Mouse (Mus musculus): ENCODE measurements around the gene Myo1g. TPM values are rescaled to one million over a fixed set of nuclear protein-coding genes. Genes with fewer than 3 reads are reported as not detected.

The Myo1g gene
- polyA plus RNA-seq, 1 experiment from 2014 or later: 0.27 TPM

DNA sequence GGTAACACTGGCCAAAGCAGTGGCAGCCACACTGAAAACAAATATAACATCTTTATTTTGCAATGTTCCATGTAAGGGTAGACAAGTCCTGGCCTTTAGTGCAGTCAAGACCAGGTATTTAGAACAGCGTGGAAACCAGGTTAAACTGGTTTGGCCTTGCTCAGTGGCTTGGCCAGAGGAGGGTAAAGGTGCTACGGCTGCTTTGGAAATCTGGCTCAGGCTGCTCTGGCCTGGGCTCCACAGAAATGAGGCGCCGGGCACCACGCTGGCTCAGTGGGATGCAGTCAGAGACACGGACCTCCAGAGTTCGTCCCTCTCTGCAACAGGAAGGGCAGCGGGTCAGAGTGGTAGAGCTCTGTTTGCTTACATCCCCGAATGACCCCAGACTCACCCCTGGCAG, 14.2 kb downstream of the Myo1g start:
- WGBS: 86% methylated on average over 9 of the region's 9 CpGs
- no peak overlapping the region for H3K9ac ChIP-seq (replicated peaks)

GRCm38 (mm10) chr11:6504689-6505088, 16.1 kb downstream of the Myo1g start:
- H3K36me3 ChIP-seq: no peaks in the 10 kb centered on the region
- WGBS: 83% methylated on average over 6 of the region's 6 CpGs
- no peaks in the 10 kb centered on the region for H3K4me1 ChIP-seq (replicated peaks)
- H3K9ac ChIP-seq (replicated peaks): no peak overlapping the region
- ATAC-seq: no peak
- no peak overlapping the region for H3K27ac ChIP-seq
- no peaks in the 10 kb centered on the region for H3K27me3 ChIP-seq
- no peaks in the 10 kb centered on the region for H3K9me3 ChIP-seq
- no peak overlapping the region for H3K4me2 ChIP-seq (replicated peaks)
- no peak overlapping the region for H3K4me3 ChIP-seq (replicated peaks)

More for the DNA sequence above, 14.2 kb downstream of the Myo1g start:
- Histone ChIP-seq H3K27me3 (no peaks in the 10 kb centered on the region), H3K4me1 (replicated peaks) (no peaks in the 10 kb centered on the region), H3K4me3 (replicated peaks) (no peak overlapping the region), H3K27ac (no peak overlapping the region), H3K4me2 (replicated peaks) (no peak overlapping the region), H3K36me3 (no peaks in the 10 kb centered on the region), H3K9me3 (no peaks in the 10 kb centered on the region)
- no peak for ATAC-seq

- ATAC-seq: no peak
- Histone ChIP-seq H3K9ac (replicated peaks) (no peak overlapping the region), H3K27me3 (no peaks in the 10 kb centered on the region), H3K4me1 (replicated peaks) (no peaks in the 10 kb centered on the region), H3K9me3 (no peaks in the 10 kb centered on the region), H3K4me2 (replicated peaks) (no peak overlapping the region), H3K4me3 (replicated peaks) (no peak overlapping the region), H3K27ac (no peak overlapping the region), H3K36me3 (no peaks in the 10 kb centered on the region)
- 71% methylated on average over 3 of the region's 3 CpGs for WGBS
Measured at GRCm38 (mm10) chr11:6504226-6504625, 16.5 kb downstream of the Myo1g start.

GRCm38 (mm10) chr11:6502506-6502905, 18.3 kb downstream of the Myo1g start:
- WGBS: 97% methylated on average over 2 of the region's 2 CpGs
- H3K9ac ChIP-seq (replicated peaks): no peak overlapping the region
- no peaks in the 10 kb centered on the region for H3K27me3 ChIP-seq
- ATAC-seq: no peak
- no peak overlapping the region for H3K27ac ChIP-seq
- H3K4me2 ChIP-seq (replicated peaks): no peak overlapping the region
- H3K4me3 ChIP-seq (replicated peaks): no peak overlapping the region
- H3K9me3 ChIP-seq: no peaks in the 10 kb centered on the region
- no peaks in the 10 kb centered on the region for H3K36me3 ChIP-seq
- no peaks in the 10 kb centered on the region for H3K4me1 ChIP-seq (replicated peaks)

GRCm38 (mm10) chr11:6497311-6497948, 23.3 kb downstream of the Myo1g start:
- Histone ChIP-seq H3K4me3 (replicated peaks) (no peak overlapping the region), H3K27me3 (no peaks in the 10 kb centered on the region), H3K36me3 (no peaks in the 10 kb centered on the region), H3K27ac (no peak overlapping the region), H3K4me2 (replicated peaks) (no peak overlapping the region), H3K9ac (replicated peaks) (no peak overlapping the region), H3K9me3 (no peaks in the 10 kb centered on the region), H3K4me1 (replicated peaks) (no peaks in the 10 kb centered on the region)
- 85% methylated on average over 12 of the region's 12 CpGs for WGBS
- no peak for ATAC-seq

DNA sequence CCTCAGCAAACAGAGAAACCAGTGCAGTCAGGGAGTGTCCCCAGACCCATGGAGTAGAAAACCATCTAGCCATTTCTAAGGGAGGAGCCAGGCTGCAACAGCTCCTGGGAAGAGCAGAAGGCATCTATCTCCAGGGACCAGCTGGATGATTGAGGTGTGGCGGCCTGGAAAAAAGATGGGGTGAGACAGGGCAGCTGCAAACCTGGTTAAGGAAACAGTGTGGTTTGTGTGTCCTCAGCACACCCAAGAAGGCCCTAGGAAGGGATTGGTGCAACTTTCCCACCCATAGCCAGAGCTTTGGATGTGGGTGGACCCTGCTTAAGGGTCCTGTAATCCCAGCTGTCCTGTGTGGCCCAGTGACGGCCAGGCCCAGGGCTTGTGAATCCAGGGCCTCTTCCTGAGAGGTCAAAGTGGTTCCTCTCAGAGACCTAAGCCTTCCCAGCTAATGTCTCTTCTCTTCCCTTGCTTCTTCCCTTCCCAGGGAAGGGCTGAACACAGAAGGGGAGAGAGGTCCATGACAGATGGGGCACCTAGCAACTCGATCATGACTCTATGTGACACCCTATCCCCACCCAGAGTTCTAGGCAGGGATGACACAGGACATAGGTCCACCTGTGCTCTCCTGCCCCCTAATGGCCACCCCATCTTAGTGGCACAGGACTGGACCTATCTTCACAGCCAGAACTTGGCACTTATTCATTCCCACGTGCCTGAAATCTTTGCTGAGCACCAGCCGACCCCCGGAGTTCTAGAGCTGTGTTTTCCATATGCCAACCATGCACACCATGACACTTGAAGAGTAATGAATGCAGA, 30.9 kb downstream of the Myo1g start:
- Histone ChIP-seq H3K4me3 (replicated peaks) (no peak overlapping the region), H3K27me3 (no peaks in the 10 kb centered on the region), H3K9me3 (no peaks in the 10 kb centered on the region), H3K4me1 (replicated peaks) (no peaks in the 10 kb centered on the region), H3K4me2 (replicated peaks) (no peak overlapping the region), H3K36me3 (no peaks in the 10 kb centered on the region), H3K27ac (no peak overlapping the region), H3K9ac (replicated peaks) (no peak overlapping the region)
- ATAC-seq: no peak
- 64% methylated on average over 6 of the region's 6 CpGs for whole genome bisulfite sequencing

- no peaks in the 10 kb centered on the region for H3K27me3 ChIP-seq
- H3K4me1 ChIP-seq (replicated peaks): no peaks in the 10 kb centered on the region
- ATAC-seq: no peak
- no peaks in the 10 kb centered on the region for H3K9me3 ChIP-seq
- 71% methylated on average over 7 of the region's 7 CpGs for WGBS
- H3K36me3 ChIP-seq: no peaks in the 10 kb centered on the region
- H3K4me2 ChIP-seq (replicated peaks): no peak overlapping the region
- no peak overlapping the region for H3K9ac ChIP-seq (replicated peaks)
- H3K4me3 ChIP-seq (replicated peaks): no peak overlapping the region
- no peak overlapping the region for H3K27ac ChIP-seq
Measured at GRCm38 (mm10) chr11:6489257-6489656, 31.5 kb downstream of the Myo1g start.

GRCm38 (mm10) chr11:6488041-6488684, 32.6 kb downstream of the Myo1g start:
- Histone ChIP-seq H3K27ac (no peak overlapping the region), H3K4me3 (replicated peaks) (no peak overlapping the region), H3K4me1 (replicated peaks) (no peaks in the 10 kb centered on the region), H3K9me3 (no peaks in the 10 kb centered on the region), H3K9ac (replicated peaks) (no peak overlapping the region), H3K4me2 (replicated peaks) (no peak overlapping the region), H3K36me3 (no peaks in the 10 kb centered on the region), H3K27me3 (no peaks in the 10 kb centered on the region)
- WGBS: 94% methylated on average over 5 of the region's 5 CpGs
- no peak for ATAC-seq

- Histone ChIP-seq H3K9ac (replicated peaks) (no peak overlapping the region), H3K27ac (no peak overlapping the region), H3K4me1 (replicated peaks) (no peaks in the 10 kb centered on the region), H3K4me3 (replicated peaks) (no peak overlapping the region), H3K9me3 (no peaks in the 10 kb centered on the region), H3K4me2 (replicated peaks) (no peak overlapping the region), H3K36me3 (no peaks in the 10 kb centered on the region), H3K27me3 (no peaks in the 10 kb centered on the region)
- WGBS: 53% methylated on average over 7 of the region's 7 CpGs
- ATAC-seq: no peak
Measured at GRCm38 (mm10) chr11:6487496-6487895, 33.3 kb downstream of the Myo1g start.

DNA sequence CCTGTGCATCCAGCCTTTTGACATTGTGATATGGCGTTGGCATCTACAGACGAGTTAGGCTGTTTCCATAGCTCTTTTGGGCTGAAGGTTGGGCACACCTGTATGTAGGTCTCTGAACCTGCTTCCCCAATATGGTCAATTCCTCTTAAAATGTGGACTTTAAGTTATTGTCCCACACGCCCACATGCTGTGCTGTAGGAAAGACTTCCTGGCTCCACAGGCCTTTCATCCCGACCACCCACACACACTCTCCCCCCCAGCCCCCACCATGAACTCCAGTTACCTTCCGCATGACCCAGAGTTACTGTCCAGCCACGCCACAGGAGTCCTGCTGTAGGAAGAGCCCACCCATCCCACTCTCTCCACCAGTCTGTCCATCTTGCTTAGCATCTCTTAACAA, 33.8 kb downstream of the Myo1g start:
- Histone ChIP-seq H3K4me3 (replicated peaks) (no peak overlapping the region), H3K9ac (replicated peaks) (no peak overlapping the region), H3K36me3 (no peaks in the 10 kb centered on the region), H3K4me2 (replicated peaks) (no peak overlapping the region), H3K27ac (no peak overlapping the region), H3K27me3 (no peaks in the 10 kb centered on the region), H3K4me1 (replicated peaks) (no peaks in the 10 kb centered on the region), H3K9me3 (no peaks in the 10 kb centered on the region)
- 65% methylated on average over 6 of the region's 6 CpGs for WGBS
- ATAC-seq: no peak

GRCm38 (mm10) chr11:6484244-6484959, 36.4 kb downstream of the Myo1g start:
- Histone ChIP-seq H3K36me3 (no peaks in the 10 kb centered on the region), H3K9ac (replicated peaks) (no peak overlapping the region), H3K27me3 (no peaks in the 10 kb centered on the region), H3K4me3 (replicated peaks) (no peak overlapping the region), H3K9me3 (no peaks in the 10 kb centered on the region), H3K27ac (no peak overlapping the region), H3K4me1 (replicated peaks) (no peaks in the 10 kb centered on the region), H3K4me2 (replicated peaks) (no peak overlapping the region)
- ATAC-seq: no peak
- 50% methylated on average over 3 of the region's 3 CpGs for WGBS

DNA sequence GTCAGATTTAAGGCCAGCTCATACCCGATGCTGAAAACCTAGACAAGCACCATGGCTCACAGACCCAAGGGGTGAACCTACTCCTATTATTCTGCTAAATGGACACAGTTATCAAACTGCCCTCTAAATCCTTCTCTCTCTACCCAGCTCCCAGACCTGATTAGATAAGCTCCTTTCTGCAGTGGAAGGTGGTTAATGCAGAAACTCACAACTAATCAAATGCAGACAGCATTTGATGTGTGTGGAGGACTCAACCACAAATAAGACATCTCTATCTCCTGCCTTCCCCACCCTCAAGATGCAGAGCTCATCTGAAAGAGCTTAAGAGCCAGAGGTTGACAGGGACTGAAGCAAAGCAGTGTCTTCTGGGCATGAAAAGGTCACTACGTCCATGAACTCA, 37.7 kb downstream of the Myo1g start:
- H3K36me3 ChIP-seq: no peaks in the 10 kb centered on the region
- no peak overlapping the region for H3K4me3 ChIP-seq (replicated peaks)
- H3K27me3 ChIP-seq: no peaks in the 10 kb centered on the region
- H3K4me1 ChIP-seq (replicated peaks): no peaks in the 10 kb centered on the region
- H3K27ac ChIP-seq: no peak overlapping the region
- 85% methylated on average over 2 of the region's 2 CpGs for WGBS
- no peak for ATAC-seq
- H3K4me2 ChIP-seq (replicated peaks): no peak overlapping the region
- H3K9ac ChIP-seq (replicated peaks): no peak overlapping the region
- H3K9me3 ChIP-seq: no peaks in the 10 kb centered on the region

All from midbrain, embryonic 13.5 days (tissue).